Mouse (Mus musculus) heart, postnatal 0 days (tissue): ENCODE measurements around the gene Avil.

Experiments used
- CTCF ChIP-seq: IDR thresholded peaks from 2 replicates; pipeline ENCODE4 v1.5.1; 2016; ENCODE audit warnings: antibody characterized with exemption, control low read depth, low read depth
- EP300 ChIP-seq: IDR thresholded peaks from 2 replicates; pipeline ENCODE4 v1.6.1; 2016; ENCODE audit warnings: antibody characterized with exemption, low read depth

DNA sequence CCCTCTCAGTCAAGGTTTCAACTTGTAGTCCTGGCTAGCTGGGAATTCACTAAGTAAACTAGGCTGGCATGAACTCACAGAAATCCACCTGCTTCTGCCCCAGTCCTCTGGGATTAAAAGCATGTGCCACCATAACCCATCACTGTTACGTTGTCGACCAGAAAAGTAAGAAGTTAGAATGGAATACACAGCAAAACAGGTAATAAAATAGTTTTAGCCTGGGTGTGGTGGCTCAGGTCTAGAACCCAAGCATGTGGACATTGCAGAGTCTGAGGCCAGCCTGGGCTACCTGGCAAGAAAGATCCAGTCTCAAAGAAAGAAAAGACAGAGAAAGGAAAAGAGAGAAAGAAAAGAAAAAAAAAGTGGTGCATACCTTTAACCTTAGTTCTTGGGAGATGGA lies 61.0 kb downstream of the Avil start:
- no peak for TF ChIP-seq CTCF
- TF ChIP-seq EP300, result no peak
